Mouse (Mus musculus): ENCODE results near the gene Kctd20.

GRCm38 (mm10) chr17:28988996-28989395 is 37.2 kb downstream of the Kctd20 start:
- TF ChIP-seq CTCF (IDR thresholded peaks at IDR 0.05; ENCODE audit: borderline replicate concordance, extremely low read depth, insufficient read depth, insufficient read length), result no peak
- no peak for TF ChIP-seq POLR2A (IDR thresholded peaks at IDR 0.05; ENCODE audit: borderline replicate concordance, extremely low read depth, insufficient read depth, insufficient read length, poor library complexity, severe bottlenecking)

Measured in brain, embryonic 14.5 days (tissue).